Mouse (Mus musculus): ENCODE measurements at regions not wholly inside any gene's neighbourhood (a gene's known extent, or its start where the extent isn't known, plus 50 kb on each side); places are given as distances from the start of the nearest gene placed in this dataset.
A peak's percentile ranks its signal among the peaks of the same experiment; 100 is the strongest.

DNA sequence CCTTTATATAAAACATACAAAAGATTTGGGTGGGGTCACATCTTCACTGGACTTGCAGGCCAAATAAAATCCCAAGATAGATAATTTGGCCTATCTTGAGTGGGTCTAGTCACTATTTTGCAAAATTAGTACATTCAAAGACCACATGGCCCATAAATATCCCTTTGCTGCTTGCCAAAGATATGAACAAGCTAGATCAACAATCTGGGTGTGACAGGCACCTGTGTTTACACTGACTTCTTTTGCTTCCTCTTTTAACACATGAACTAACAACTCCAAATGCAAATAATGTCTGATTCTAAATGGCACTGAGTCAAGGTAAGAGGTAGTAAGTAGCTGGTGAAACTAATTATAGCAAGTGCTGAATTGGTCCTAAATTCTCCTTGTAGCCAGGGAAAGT, 370.2 kb upstream of the Slc30a5 start:
- Histone ChIP-seq H3K4me1 (replicated peaks) (0 out of 2 replicates have a peak, but pooled peaks cover 5% of the 10 kb centered on the region), H3K9ac (replicated peaks) (no peak overlapping the region), H3K36me3 (no peaks in the 10 kb centered on the region), H3K4me2 (replicated peaks) (no peak overlapping the region), H3K4me3 (replicated peaks) (no peak overlapping the region), H3K27me3 (no peaks in the 10 kb centered on the region), H3K27ac (no peak overlapping the region), H3K9me3 (no peaks in the 10 kb centered on the region)
- ATAC-seq: no peak

GRCm38 (mm10) chr13:101202565-101203313, 369.5 kb upstream of the Slc30a5 start:
- WGBS: 56% methylated on average over 4 of the region's 4 CpGs
- no peak overlapping the region for H3K4me2 ChIP-seq (replicated peaks)
- no peaks in the 10 kb centered on the region for H3K36me3 ChIP-seq
- H3K4me1 ChIP-seq (replicated peaks): 0 out of 2 replicates have a peak, but pooled peaks cover 5% of the 10 kb centered on the region
- no peak overlapping the region for H3K27ac ChIP-seq
- no peaks in the 10 kb centered on the region for H3K9me3 ChIP-seq
- H3K27me3 ChIP-seq: no peaks in the 10 kb centered on the region
- peak; percentile 76 for ATAC-seq
- no peak overlapping the region for H3K4me3 ChIP-seq (replicated peaks)
- H3K9ac ChIP-seq (replicated peaks): no peak overlapping the region

DNA sequence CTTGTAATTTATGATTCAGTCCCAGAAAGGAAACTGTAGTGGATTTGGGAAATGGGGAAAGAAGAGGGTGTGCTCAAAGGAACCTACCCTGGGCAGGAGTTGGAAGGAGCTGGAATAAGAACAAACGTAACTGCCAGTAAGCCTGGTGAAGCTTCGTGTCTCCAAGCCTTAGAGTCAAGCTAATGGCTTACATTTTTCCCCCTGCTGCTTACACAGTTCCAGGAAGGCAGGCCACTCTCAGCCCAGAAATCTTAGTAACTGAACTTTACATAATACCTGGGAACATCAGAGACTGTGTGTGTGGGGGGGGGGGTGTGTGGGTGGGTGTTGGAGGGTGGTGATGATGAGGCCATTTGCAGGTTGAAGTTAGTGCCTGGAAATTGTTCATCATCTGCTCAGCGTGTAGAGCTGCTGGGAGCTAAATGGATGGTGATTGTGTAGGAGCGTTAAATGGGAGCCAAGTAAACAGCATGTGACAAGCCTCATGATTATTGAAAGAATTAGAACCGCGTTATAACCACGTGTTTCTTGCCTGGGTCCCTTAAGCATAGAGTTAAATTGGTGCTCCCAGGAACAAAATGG, 357.1 kb upstream of the Slc30a5 start:
- Histone ChIP-seq H3K4me1 (replicated peaks) (no peaks in the 10 kb centered on the region), H3K27me3 (no peaks in the 10 kb centered on the region), H3K4me2 (replicated peaks) (no peak overlapping the region), H3K27ac (no peak overlapping the region), H3K4me3 (replicated peaks) (no peak overlapping the region), H3K9ac (replicated peaks) (no peak overlapping the region), H3K9me3 (no peaks in the 10 kb centered on the region), H3K36me3 (no peaks in the 10 kb centered on the region)
- 87% methylated on average over 7 of the region's 7 CpGs for WGBS
- ATAC-seq: no peak

- WGBS: 88% methylated on average over 2 of the region's 2 CpGs
- H3K36me3 ChIP-seq: no peaks in the 10 kb centered on the region
- H3K9me3 ChIP-seq: no peaks in the 10 kb centered on the region
- no peak for ATAC-seq
- no peaks in the 10 kb centered on the region for H3K27me3 ChIP-seq
- H3K4me1 ChIP-seq (replicated peaks): no peaks in the 10 kb centered on the region
- H3K4me2 ChIP-seq (replicated peaks): no peak overlapping the region
- no peak overlapping the region for H3K9ac ChIP-seq (replicated peaks)
- H3K27ac ChIP-seq: no peak overlapping the region
- no peak overlapping the region for H3K4me3 ChIP-seq (replicated peaks)
These were observed 349.2 kb upstream of the Slc30a5 start for GRCm38 (mm10) chr13:101182387-101182786.

DNA sequence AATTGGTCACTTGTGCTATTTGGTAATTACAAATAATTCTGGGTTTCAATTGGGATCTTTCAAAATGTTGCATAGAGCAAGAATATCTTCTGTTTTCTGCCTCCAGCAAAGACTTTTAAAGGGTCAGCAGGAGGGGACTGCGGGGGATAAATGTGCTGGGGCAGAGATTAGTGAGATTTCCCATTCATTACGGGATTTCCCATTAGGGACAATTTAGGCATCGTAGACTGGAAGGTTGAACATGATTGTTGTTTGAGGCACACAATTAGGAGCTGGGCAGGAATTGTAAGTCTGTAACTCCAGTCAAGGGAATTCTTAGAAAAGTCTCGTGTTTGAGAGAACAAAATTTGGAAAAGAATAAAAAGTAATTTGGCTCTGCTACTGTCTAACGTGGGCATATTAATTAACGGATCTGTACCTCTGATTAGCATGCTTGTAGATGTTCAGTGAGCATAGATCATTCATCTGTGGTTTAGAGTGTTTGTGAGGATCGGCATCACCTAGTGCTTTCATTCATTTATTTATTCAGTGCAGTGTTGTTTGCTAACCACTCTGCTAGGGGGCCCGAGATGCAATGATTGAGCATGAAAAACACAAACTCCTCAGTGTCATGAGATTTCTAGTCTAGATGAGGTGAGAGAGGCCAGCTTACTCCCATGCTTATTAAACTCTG, 341.9 kb upstream of the Slc30a5 start:
- peaks cover 5% of the 10 kb centered on the region; the same call in 1 of the 2 replicates for H3K4me1 ChIP-seq (replicated peaks)
- no peaks in the 10 kb centered on the region for H3K27me3 ChIP-seq
- 53% methylated on average over 8 of the region's 8 CpGs for WGBS
- H3K9me3 ChIP-seq: no peaks in the 10 kb centered on the region
- no peak overlapping the region for H3K9ac ChIP-seq (replicated peaks)
- ATAC-seq: no peak
- H3K27ac ChIP-seq: no peak overlapping the region
- no peaks in the 10 kb centered on the region for H3K36me3 ChIP-seq
- H3K4me2 ChIP-seq (replicated peaks): no peak overlapping the region
- H3K4me3 ChIP-seq (replicated peaks): no peak overlapping the region

GRCm38 (mm10) chr13:101161768-101162167, 328.5 kb upstream of the Slc30a5 start:
- no peaks in the 10 kb centered on the region for H3K36me3 ChIP-seq
- no peaks in the 10 kb centered on the region for H3K4me1 ChIP-seq (replicated peaks)
- 64% methylated on average over 2 of the region's 2 CpGs for WGBS

GRCm38 (mm10) chr13:101159878-101160277, 326.7 kb upstream of the Slc30a5 start:
- Histone ChIP-seq H3K9ac (replicated peaks) (no peak overlapping the region), H3K9me3 (no peaks in the 10 kb centered on the region), H3K4me2 (replicated peaks) (no peak overlapping the region), H3K27me3 (no peaks in the 10 kb centered on the region), H3K4me1 (replicated peaks) (no peaks in the 10 kb centered on the region), H3K4me3 (replicated peaks) (no peak overlapping the region), H3K27ac (no peak overlapping the region), H3K36me3 (no peaks in the 10 kb centered on the region)
- WGBS: 86% methylated on average over 3 of the region's 3 CpGs
- ATAC-seq: no peak

More at GRCm38 (mm10) chr13:101161768-101162167, 328.5 kb upstream of the Slc30a5 start:
- Histone ChIP-seq H3K9me3 (no peaks in the 10 kb centered on the region), H3K9ac (replicated peaks) (no peak overlapping the region), H3K27me3 (no peaks in the 10 kb centered on the region), H3K4me2 (replicated peaks) (no peak overlapping the region), H3K27ac (no peak overlapping the region), H3K4me3 (replicated peaks) (no peak overlapping the region)
- no peak for ATAC-seq

DNA sequence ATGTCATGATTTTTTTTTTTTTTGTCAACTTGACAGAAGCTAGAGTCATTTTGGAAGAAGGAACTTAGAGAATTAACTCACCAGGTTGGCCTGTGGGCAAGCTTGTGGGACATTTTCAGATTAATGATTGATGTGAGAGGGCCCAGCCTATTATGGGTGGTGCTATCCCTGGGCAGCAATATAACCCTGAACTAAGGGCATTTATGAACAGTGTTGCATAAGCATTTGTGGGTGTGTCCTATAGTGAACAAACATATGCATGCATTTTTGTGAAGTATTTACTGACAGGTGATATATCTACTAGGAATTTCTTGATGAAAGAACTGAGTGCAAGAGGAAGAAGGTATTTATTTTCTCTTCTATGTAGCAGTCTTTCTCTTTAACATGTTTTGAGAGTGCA, 320.5 kb upstream of the Slc30a5 start:
- H3K36me3 ChIP-seq: no peaks in the 10 kb centered on the region
- ATAC-seq: no peak
- no peaks in the 10 kb centered on the region for H3K27me3 ChIP-seq
- no peak overlapping the region for H3K9ac ChIP-seq (replicated peaks)
- no peak overlapping the region for H3K4me2 ChIP-seq (replicated peaks)
- no peaks in the 10 kb centered on the region for H3K9me3 ChIP-seq
- H3K4me3 ChIP-seq (replicated peaks): no peak overlapping the region
- no peaks in the 10 kb centered on the region for H3K4me1 ChIP-seq (replicated peaks)
- no peak overlapping the region for H3K27ac ChIP-seq

DNA sequence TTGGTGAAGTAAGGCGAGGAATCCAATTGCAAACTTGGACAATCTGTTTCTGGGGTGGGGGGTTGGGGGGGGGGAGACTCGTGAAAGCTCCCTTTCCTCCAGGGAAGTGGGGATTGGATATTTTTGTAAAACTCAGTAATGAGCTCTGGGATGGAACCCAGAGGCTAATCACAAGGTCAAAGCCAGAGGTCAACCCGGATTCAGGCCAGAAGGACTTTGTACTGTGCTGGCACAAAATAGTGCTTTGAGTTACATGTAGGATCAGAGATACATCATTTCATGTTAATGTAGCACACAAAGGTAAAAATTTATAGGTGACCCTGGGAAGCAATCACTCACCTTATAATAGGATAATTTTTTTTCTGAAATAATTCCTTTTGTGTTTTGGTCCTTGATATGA, 309.5 kb upstream of the Slc30a5 start:
- Histone ChIP-seq H3K36me3 (no peaks in the 10 kb centered on the region), H3K4me3 (replicated peaks) (no peak overlapping the region), H3K9ac (replicated peaks) (no peak overlapping the region), H3K4me1 (replicated peaks) (no peaks in the 10 kb centered on the region), H3K4me2 (replicated peaks) (no peak overlapping the region), H3K9me3 (no peaks in the 10 kb centered on the region), H3K27me3 (no peaks in the 10 kb centered on the region), H3K27ac (no peak overlapping the region)
- no peak for ATAC-seq
- WGBS: 71% methylated on average over 3 of the region's 3 CpGs

- H3K27ac ChIP-seq: no peak overlapping the region
- H3K9me3 ChIP-seq: no peaks in the 10 kb centered on the region
- no peaks in the 10 kb centered on the region for H3K27me3 ChIP-seq
- WGBS: 86% methylated on average over 6 of the region's 6 CpGs
- no peaks in the 10 kb centered on the region for H3K4me1 ChIP-seq (replicated peaks)
- no peak overlapping the region for H3K9ac ChIP-seq (replicated peaks)
- no peak overlapping the region for H3K4me2 ChIP-seq (replicated peaks)
- no peaks in the 10 kb centered on the region for H3K36me3 ChIP-seq
- H3K4me3 ChIP-seq (replicated peaks): no peak overlapping the region
- ATAC-seq: no peak
These were observed 309.0 kb upstream of the Slc30a5 start for GRCm38 (mm10) chr13:101142104-101142735.

DNA sequence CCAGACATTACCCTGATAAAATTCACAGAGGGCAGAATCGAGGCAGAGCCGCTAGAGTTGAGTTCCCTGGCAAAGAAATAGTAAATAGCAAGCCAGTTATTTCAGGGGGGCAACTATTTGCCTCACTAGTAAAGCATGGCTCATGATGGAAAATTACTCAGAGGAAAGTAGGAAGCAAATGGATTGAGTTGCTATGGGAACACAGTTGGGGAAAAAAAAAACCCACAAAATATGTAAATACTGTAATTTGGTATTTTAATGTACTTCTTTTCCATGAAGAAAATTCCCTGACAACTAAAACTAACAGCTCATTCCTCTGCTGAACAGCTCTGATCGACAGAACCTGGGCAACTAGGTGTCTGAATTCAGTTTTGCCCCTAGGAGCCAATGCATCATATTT, 296.2 kb upstream of the Slc30a5 start:
- no peak for ATAC-seq
- Histone ChIP-seq H3K9me3 (no peaks in the 10 kb centered on the region), H3K4me3 (replicated peaks) (no peak overlapping the region), H3K27me3 (no peaks in the 10 kb centered on the region), H3K4me1 (replicated peaks) (no peaks in the 10 kb centered on the region), H3K4me2 (replicated peaks) (no peak overlapping the region), H3K27ac (no peak overlapping the region), H3K36me3 (no peaks in the 10 kb centered on the region), H3K9ac (replicated peaks) (no peak overlapping the region)
- 89% methylated on average over 3 of the region's 3 CpGs for WGBS

DNA sequence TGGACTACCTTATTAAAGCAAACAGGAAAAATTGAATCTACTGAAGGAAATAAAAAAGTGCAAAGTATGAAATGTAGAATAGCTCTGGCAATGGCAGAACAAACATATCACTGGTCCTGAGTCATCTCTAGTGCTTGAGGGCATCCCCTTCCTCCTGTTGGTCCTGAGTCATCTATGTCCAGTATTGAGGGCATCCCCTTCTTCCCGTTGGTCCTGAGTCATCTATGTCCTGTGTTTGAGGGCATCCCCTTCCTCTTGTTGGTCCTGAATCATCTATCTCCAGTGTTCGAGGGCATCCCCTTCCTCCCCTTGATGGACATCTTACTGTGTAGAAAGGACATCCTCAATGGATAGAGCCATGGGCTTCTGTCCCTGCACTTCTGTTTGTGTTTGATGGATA, 294.6 kb upstream of the Slc30a5 start:
- no peak for ATAC-seq
- no peaks in the 10 kb centered on the region for H3K9me3 ChIP-seq
- no peaks in the 10 kb centered on the region for H3K36me3 ChIP-seq
- no peak overlapping the region for H3K9ac ChIP-seq (replicated peaks)
- H3K4me3 ChIP-seq (replicated peaks): no peak overlapping the region
- no peak overlapping the region for H3K27ac ChIP-seq
- 85% methylated on average over 2 of the region's 2 CpGs for WGBS
- no peaks in the 10 kb centered on the region for H3K4me1 ChIP-seq (replicated peaks)
- no peaks in the 10 kb centered on the region for H3K27me3 ChIP-seq
- H3K4me2 ChIP-seq (replicated peaks): no peak overlapping the region
